Mouse (Mus musculus): ENCODE data around the gene Rfng. TPM values are rescaled to one million over a fixed set of nuclear protein-coding genes. Genes with fewer than 3 reads are reported as not detected.

Rfng gene
- total and polyA plus RNA-seq, 3 experiments = 3.8 to 17.6 (median 10.0) TPM

DNA sequence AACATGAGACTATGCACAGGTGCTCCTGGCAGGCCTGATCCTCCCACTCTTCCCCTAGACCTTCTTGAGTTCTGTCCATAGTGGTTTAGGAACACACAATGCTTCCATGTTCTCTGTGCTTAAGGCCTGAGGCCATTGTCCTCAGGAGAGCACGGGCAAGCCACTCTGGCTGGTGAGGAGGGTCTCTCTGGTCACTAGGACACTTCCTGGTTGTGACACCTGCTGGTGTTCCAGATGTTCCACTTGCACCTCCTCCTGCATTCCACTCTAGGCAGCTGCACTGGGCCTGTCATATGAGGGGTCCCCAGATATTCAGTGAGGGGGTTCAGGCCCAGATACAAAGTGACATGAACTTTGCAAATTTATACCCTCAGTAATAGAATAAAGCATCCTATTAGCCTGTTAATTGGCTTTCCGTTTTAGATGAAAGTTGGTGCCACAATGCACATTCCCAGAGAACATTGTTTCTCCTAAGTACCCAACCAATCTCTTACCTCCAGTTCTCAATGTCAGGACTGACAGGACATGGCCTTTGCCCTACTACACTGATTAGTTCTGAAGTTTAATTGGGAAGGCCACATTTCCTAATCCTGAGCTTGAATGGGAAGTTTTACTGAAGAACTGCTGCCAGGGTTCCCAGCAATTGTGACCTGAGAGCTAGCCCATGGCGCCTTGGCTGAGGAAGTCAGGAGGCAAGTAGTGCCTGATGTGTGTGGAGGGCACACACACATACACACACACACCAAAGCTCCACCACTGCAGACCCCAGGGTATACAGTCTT lies 47.8 kb upstream of the Rfng start:
- dilution Hi-C loops (cut with MboI; ENCODE audit: extremely low pct_ligation_motif_present, extremely low pct_unique_long_range_greater_than_20kb, low sequenced_read_pairs) (no loop called here), in situ Hi-C loops (cut with MboI; ENCODE audit: low pct_ligation_motif_present, low pct_unique_long_range_greater_than_20kb, low sequenced_read_pairs) (no loop called here)
- no peak for DNase-seq (ENCODE audit: extremely low read depth)
- H3K27me3 ChIP-seq (replicated peaks) = no peaks in the 10 kb centered on the region
- H3K4me3 ChIP-seq (replicated peaks in 1 of 3; ENCODE audit: low read depth in 2 of 3, low read length in 2 of 3, poor library complexity in 1 of 3) = no peak overlapping the region
- H3K9me3 ChIP-seq (replicated peaks; ENCODE audit: low read length) = no peaks in the 10 kb centered on the region
- no peaks in the 10 kb centered on the region for H3K79me2 ChIP-seq (replicated peaks; ENCODE audit: control insufficient read depth, extremely low read depth, insufficient read depth, poor library complexity, severe bottlenecking)
- peaks cover 0 to 12% of the 10 kb centered on the region in 2 experiments for H3K36me3 ChIP-seq (replicated peaks in 1 of 2; ENCODE audit: control insufficient read depth in 1 of 2, insufficient read depth in 1 of 2, low read length in 1 of 2)
- H3K4me1 ChIP-seq (ENCODE audit: control insufficient read depth in 1 of 2, insufficient read depth in 2 of 2) = peaks cover 3 to 10% of the 10 kb centered on the region in 2 experiments; a peak in 2 of 4 replicates
- TF ChIP-seq KAT2A (IDR thresholded peaks at IDR 0.05; ENCODE audit: insufficient replicate concordance, low read length) (no peak), EP300 (IDR thresholded peaks at IDR 0.05; ENCODE audit: low read length) (no peak), POLR2A (IDR thresholded peaks at IDR 0.05; ENCODE audit: low read depth, low read length) (no peak), TCF12 (IDR thresholded peaks at IDR 0.05; ENCODE audit: low read depth, low read length) (no peak), MXI1 (IDR thresholded peaks at IDR 0.05; ENCODE audit: low read depth, low read length) (no peak), ELF1 (IDR thresholded peaks at IDR 0.05; ENCODE audit: low read depth, low read length) (no peak), HCFC1 (IDR thresholded peaks at IDR 0.05; ENCODE audit: low read depth, low read length) (no peak), ETS1 (conservative IDR thresholded peaks at IDR 0.05; ENCODE audit: low read depth, low read length) (no peak), SMC3 (IDR thresholded peaks at IDR 0.05; ENCODE audit: low read depth, low read length) (no peak), BHLHE40 (IDR thresholded peaks at IDR 0.05; ENCODE audit: low read depth, low read length) (no peak), MAZ (IDR thresholded peaks at IDR 0.05; ENCODE audit: low read depth, low read length) (no peak), RCOR1 (conservative IDR thresholded peaks at IDR 0.05; ENCODE audit: low read depth, low read length) (no peak), RAD21 (IDR thresholded peaks at IDR 0.05; ENCODE audit: low read depth, low read length) (no peak), ZC3H11A (IDR thresholded peaks at IDR 0.05; ENCODE audit: low read depth, low read length) (no peak), CTCF (conservative IDR thresholded peaks at IDR 0.05 in 1 of 2, IDR thresholded peaks at IDR 0.05 in 1 of 2; ENCODE audit: low read depth in 2 of 2, low read length in 2 of 2) (no peak), MYC (IDR thresholded peaks at IDR 0.05; ENCODE audit: low read depth, low read length) (no peak), USF1 (IDR thresholded peaks at IDR 0.05; ENCODE audit: low read depth, low read length) (no peak), PAX5 (IDR thresholded peaks at IDR 0.05; ENCODE audit: low read length) (no peak), POLR2AphosphoS2 (IDR thresholded peaks at IDR 0.05; ENCODE audit: low read depth, low read length) (no peak), MAX (IDR thresholded peaks at IDR 0.05; ENCODE audit: low read length) (no peak)
- no peak overlapping the region for H3K9ac ChIP-seq (ENCODE audit: insufficient read depth, low read depth)
- no peak overlapping the region for H3K27ac ChIP-seq (ENCODE audit: insufficient read depth, low read depth)
- no peak overlapping the region for H3K4me2 ChIP-seq (ENCODE audit: insufficient read depth, low read depth, poor library complexity, severe bottlenecking)

DNA sequence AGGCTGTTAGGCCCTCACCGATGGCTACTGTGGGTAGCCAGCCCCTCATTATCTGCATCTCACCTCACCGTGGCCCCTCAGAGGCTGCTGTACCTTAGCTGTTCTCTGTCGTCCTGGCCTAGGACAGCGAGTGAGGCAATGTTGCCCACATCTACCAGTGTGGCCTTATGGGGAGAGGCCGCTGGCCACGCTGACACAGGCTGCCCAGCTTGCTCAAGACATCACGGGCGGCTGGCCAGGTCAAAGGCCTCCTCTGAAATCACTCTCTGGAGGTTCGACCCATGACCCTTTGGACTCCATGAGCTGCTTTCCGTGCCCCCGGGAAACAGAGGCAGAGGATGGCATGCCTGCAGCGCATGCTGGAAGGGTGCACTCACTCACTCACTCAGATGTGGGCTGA lies 46.7 kb upstream of the Rfng start:
- DNase-seq (ENCODE audit: extremely low read depth) = no peak
- H3K4me1 ChIP-seq (ENCODE audit: control insufficient read depth in 1 of 2, insufficient read depth in 2 of 2) = peaks cover 12 to 21% of the 10 kb centered on the region in 2 experiments
- no peak overlapping the region for H3K4me3 ChIP-seq (replicated peaks in 1 of 3; ENCODE audit: low read depth in 2 of 3, low read length in 2 of 3, poor library complexity in 1 of 3)
- H3K4me2 ChIP-seq (ENCODE audit: insufficient read depth, low read depth, poor library complexity, severe bottlenecking) = no peak overlapping the region
- no peaks in the 10 kb centered on the region for H3K27me3 ChIP-seq (replicated peaks)
- TF ChIP-seq CTCF (conservative IDR thresholded peaks at IDR 0.05 in 1 of 2, IDR thresholded peaks at IDR 0.05 in 1 of 2; ENCODE audit: low read depth in 2 of 2, low read length in 2 of 2) (no peak), MAZ (IDR thresholded peaks at IDR 0.05; ENCODE audit: low read depth, low read length) (no peak), MEF2A (IDR thresholded peaks at IDR 0.05; ENCODE audit: borderline replicate concordance, low read depth, low read length) (no peak), JUND (conservative IDR thresholded peaks at IDR 0.05; ENCODE audit: low read depth, low read length) (no peak), JUN (IDR thresholded peaks at IDR 0.05; ENCODE audit: insufficient read depth, low read depth, low read length) (no peak), TBP (conservative IDR thresholded peaks at IDR 0.05; ENCODE audit: low read depth, low read length) (no peak), MXI1 (IDR thresholded peaks at IDR 0.05; ENCODE audit: low read depth, low read length) (no peak), MAX (IDR thresholded peaks at IDR 0.05; ENCODE audit: low read length) (no peak), ELF1 (IDR thresholded peaks at IDR 0.05; ENCODE audit: low read depth, low read length) (no peak), SIN3A (IDR thresholded peaks at IDR 0.05; ENCODE audit: low read length) (no peak), ZMIZ1 (IDR thresholded peaks at IDR 0.05; ENCODE audit: low read depth, low read length) (no peak), ZNF384 (IDR thresholded peaks at IDR 0.05; ENCODE audit: low read depth, low read length) (no peak), SMC3 (IDR thresholded peaks at IDR 0.05; ENCODE audit: low read depth, low read length) (no peak)
- no peaks in the 10 kb centered on the region for H3K9me3 ChIP-seq (replicated peaks; ENCODE audit: low read length)
- dilution Hi-C loops (cut with MboI; ENCODE audit: extremely low pct_ligation_motif_present, extremely low pct_unique_long_range_greater_than_20kb, low sequenced_read_pairs) (no loop called here), in situ Hi-C loops (cut with MboI; ENCODE audit: low pct_ligation_motif_present, low pct_unique_long_range_greater_than_20kb, low sequenced_read_pairs) (no loop called here)
- no peak overlapping the region for H3K9ac ChIP-seq (ENCODE audit: insufficient read depth, low read depth)
- no peaks in the 10 kb centered on the region for H3K79me2 ChIP-seq (replicated peaks; ENCODE audit: control insufficient read depth, extremely low read depth, insufficient read depth, poor library complexity, severe bottlenecking)
- peaks cover 0 to 14% of the 10 kb centered on the region in 2 experiments for H3K36me3 ChIP-seq (replicated peaks in 1 of 2; ENCODE audit: control insufficient read depth in 1 of 2, insufficient read depth in 1 of 2, low read length in 1 of 2)
- H3K27ac ChIP-seq (ENCODE audit: insufficient read depth, low read depth) = no peak overlapping the region

All from CH12.LX (cell line).